Mouse (Mus musculus): ENCODE data around the gene Lrp2. TPM values are rescaled to one million over a fixed set of nuclear protein-coding genes. Genes with fewer than 3 reads are reported as not detected.

Gene Lrp2
- total and polyA plus RNA-seq, 2 experiments, result 0.04 to 0.09 TPM

DNA sequence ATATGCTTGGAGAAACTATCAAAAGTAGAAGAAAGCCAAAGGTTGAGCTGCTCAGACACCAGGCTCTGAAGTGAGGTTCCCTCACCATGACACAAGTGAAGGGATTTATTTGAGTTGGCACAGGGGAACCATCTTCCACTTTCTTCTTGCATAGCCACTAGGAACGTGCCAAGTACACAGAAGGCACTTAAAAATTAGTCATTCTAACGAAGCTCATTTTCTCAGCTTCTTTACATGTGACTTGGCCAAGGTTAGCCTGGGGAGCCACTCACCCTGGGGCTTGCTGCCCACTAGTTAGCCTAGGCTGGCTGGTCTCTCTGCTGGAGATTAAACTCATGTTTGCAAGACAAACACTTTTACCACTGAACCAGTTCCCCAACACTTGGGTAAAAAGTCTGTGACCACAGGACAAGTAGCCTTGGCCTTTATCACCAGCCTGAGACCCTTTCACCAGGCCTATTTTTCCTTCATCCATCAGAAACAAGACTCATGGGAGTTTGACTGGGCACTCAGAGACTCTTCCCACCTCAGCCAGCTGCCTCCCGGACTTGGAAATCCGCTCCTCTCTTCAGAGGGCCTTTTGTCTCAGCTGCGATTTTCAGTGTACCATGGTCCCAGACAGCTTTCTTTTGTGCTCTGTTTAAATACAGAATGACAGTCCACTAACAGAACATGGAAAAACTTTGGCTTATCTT, 12.7 kb downstream of the Lrp2 start:
- H3K27ac ChIP-seq (replicated peaks; ENCODE audit: insufficient read depth, low read depth, low read length), result no peak overlapping the region
- no peaks in the 10 kb centered on the region for H3K27me3 ChIP-seq (ENCODE audit: control insufficient read depth, insufficient read depth, low read length)
- TF ChIP-seq CTCF (IDR thresholded peaks at IDR 0.05; ENCODE audit: low read depth, low read length) (no peak), POLR2A (IDR thresholded peaks at IDR 0.05; ENCODE audit: extremely low read depth, insufficient read depth, low read length) (no peak)
- 89% methylated on average over 5 of the region's 5 CpGs for WGBS
- no peaks in the 10 kb centered on the region for H3K36me3 ChIP-seq (ENCODE audit: control insufficient read depth, insufficient read depth, low read length)
- DNase-seq (ENCODE audit: extremely low read depth, low read depth, low spot score), result no peak
- H3K4me1 ChIP-seq (ENCODE audit: control insufficient read depth, insufficient read depth, low read length), result no peaks in the 10 kb centered on the region; the same call in 1 of the 2 replicates
- H3K9ac ChIP-seq (ENCODE audit: low read depth, low read length), result no peak overlapping the region
- H3K4me3 ChIP-seq (ENCODE audit: insufficient read depth, low read depth, low read length), result no peak overlapping the region
- H3K79me2 ChIP-seq (ENCODE audit: control insufficient read depth, insufficient read depth, low read length), result no peaks in the 10 kb centered on the region

DNA sequence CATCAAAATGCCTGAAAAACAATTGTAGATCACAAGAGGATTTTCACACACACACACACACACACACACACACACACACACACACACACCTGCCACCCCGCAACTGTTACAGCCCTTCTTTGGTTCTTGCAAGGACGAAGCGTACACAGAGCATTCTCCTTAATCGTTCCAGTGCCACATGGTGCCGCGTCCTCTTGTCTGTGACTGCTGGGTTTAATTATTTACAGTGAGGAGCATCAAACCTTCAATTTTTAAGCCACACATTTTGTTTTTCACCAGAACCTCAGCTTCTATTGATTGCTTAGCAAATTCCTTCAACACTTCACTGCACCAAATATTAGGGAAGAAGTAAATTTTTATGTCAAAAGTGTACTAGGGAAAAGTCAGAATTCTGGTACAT, 15.3 kb downstream of the Lrp2 start:
- H3K4me3 ChIP-seq (ENCODE audit: insufficient read depth, low read depth, low read length), result no peak overlapping the region
- TF ChIP-seq POLR2A (IDR thresholded peaks at IDR 0.05; ENCODE audit: extremely low read depth, insufficient read depth, low read length) (no peak), CTCF (IDR thresholded peaks at IDR 0.05; ENCODE audit: low read depth, low read length) (no peak)

DNA sequence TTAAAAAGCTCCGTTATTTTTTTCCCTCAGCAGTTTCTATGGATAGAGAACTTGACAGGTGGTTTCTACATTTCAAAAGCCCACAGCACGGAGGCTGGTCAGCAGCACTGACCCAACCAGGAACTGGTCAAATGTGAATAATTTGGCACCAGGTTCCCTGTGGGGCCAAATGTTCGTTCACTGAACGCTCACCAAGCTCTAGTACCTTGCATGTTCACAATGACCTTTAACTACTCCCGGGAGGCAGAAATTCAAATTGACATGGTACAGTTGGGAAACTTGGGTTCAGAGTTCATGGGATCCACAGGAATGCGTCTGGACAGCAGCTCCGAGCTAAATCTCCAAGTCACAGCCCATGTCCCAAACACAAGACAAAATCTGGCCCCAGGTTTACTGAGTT, 19.6 kb downstream of the Lrp2 start:
- H3K27me3 ChIP-seq (ENCODE audit: control insufficient read depth, insufficient read depth, low read length), result no peaks in the 10 kb centered on the region
- peak; percentile 91 for DNase-seq (ENCODE audit: extremely low read depth, low read depth, low spot score)
- H3K4me3 ChIP-seq (ENCODE audit: insufficient read depth, low read depth, low read length), result no peak overlapping the region
- no peak overlapping the region for H3K27ac ChIP-seq (replicated peaks; ENCODE audit: insufficient read depth, low read depth, low read length)
- no peak for TF ChIP-seq CTCF (IDR thresholded peaks at IDR 0.05; ENCODE audit: low read depth, low read length)
- no peak for TF ChIP-seq POLR2A (IDR thresholded peaks at IDR 0.05; ENCODE audit: extremely low read depth, insufficient read depth, low read length)
- H3K79me2 ChIP-seq (ENCODE audit: control insufficient read depth, insufficient read depth, low read length), result no peaks in the 10 kb centered on the region
- 31% methylated on average over 7 of the region's 7 CpGs for WGBS
- no peak overlapping the region for H3K9ac ChIP-seq (ENCODE audit: low read depth, low read length)
- no peaks in the 10 kb centered on the region for H3K36me3 ChIP-seq (ENCODE audit: control insufficient read depth, insufficient read depth, low read length)
- no peaks in the 10 kb centered on the region; the same call in 1 of the 2 replicates for H3K4me1 ChIP-seq (ENCODE audit: control insufficient read depth, insufficient read depth, low read length)

More for the DNA sequence above, 15.3 kb downstream of the Lrp2 start:
- Histone ChIP-seq H3K9ac (ENCODE audit: low read depth, low read length) (no peak overlapping the region), H3K27me3 (ENCODE audit: control insufficient read depth, insufficient read depth, low read length) (no peaks in the 10 kb centered on the region), H3K36me3 (ENCODE audit: control insufficient read depth, insufficient read depth, low read length) (no peaks in the 10 kb centered on the region), H3K79me2 (ENCODE audit: control insufficient read depth, insufficient read depth, low read length) (no peaks in the 10 kb centered on the region), H3K4me1 (ENCODE audit: control insufficient read depth, insufficient read depth, low read length) (no peaks in the 10 kb centered on the region; the same call in 1 of the 2 replicates), H3K27ac (replicated peaks; ENCODE audit: insufficient read depth, low read depth, low read length) (no peak overlapping the region)
- 48% methylated on average over 6 of the region's 6 CpGs for WGBS
- DNase-seq (ENCODE audit: extremely low read depth, low read depth, low spot score), result peak; percentile 3

DNA sequence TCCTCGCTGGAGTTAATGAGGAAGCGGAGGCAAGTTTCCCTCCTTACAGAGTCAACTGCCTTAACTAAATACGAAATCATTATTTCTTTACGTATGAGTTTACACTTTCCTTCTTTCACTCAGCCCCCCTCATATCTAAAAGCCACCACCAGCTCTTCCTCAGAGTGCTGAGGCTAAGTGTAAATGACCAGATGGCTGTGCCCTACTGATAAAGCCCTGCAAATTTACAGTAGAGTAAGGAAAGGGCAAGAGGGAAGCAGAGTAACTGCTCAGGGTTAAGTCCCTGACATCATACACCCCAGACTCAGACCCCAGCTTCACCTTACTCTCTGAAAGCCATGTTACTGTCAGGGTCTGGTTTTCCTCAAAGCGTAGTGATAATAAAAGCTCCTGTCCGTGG, 22.4 kb downstream of the Lrp2 start:
- WGBS, result 77% methylated on average over 6 of the region's 6 CpGs
- no peak overlapping the region for H3K9ac ChIP-seq (ENCODE audit: low read depth, low read length)
- no peak overlapping the region for H3K27ac ChIP-seq (replicated peaks; ENCODE audit: insufficient read depth, low read depth, low read length)
- DNase-seq (ENCODE audit: extremely low read depth, low read depth, low spot score), result no peak
- H3K4me3 ChIP-seq (ENCODE audit: insufficient read depth, low read depth, low read length), result no peak overlapping the region
- H3K27me3 ChIP-seq (ENCODE audit: control insufficient read depth, insufficient read depth, low read length), result no peaks in the 10 kb centered on the region
- TF ChIP-seq CTCF (IDR thresholded peaks at IDR 0.05; ENCODE audit: low read depth, low read length) (no peak), POLR2A (IDR thresholded peaks at IDR 0.05; ENCODE audit: extremely low read depth, insufficient read depth, low read length) (no peak)
- H3K79me2 ChIP-seq (ENCODE audit: control insufficient read depth, insufficient read depth, low read length), result no peaks in the 10 kb centered on the region
- H3K36me3 ChIP-seq (ENCODE audit: control insufficient read depth, insufficient read depth, low read length), result no peaks in the 10 kb centered on the region
- no peaks in the 10 kb centered on the region; the same call in 1 of the 2 replicates for H3K4me1 ChIP-seq (ENCODE audit: control insufficient read depth, insufficient read depth, low read length)

DNA sequence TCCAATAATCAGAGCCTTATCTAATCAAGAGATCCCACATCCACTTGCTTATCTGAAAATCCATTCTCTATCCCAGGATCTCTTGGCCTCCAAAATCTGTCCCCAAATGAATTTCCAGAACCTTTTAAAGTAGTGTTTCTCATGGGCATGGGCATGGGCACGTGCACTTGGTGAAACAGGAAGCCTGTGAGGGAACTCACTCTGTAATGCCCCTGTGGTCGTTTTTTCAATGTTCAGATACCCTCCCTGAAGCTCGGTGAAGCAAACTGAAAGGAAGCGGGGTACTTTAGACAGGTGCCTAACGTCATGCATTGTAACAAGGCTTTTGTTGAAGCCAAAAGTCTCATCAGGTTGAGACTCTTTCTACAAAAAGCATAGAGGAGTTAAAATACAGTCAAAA, 23.1 kb downstream of the Lrp2 start:
- WGBS, result 66% methylated on average over 5 of the region's 5 CpGs
- no peak overlapping the region for H3K4me3 ChIP-seq (ENCODE audit: insufficient read depth, low read depth, low read length)
- TF ChIP-seq POLR2A (IDR thresholded peaks at IDR 0.05; ENCODE audit: extremely low read depth, insufficient read depth, low read length), result no peak
- H3K4me1 ChIP-seq (ENCODE audit: control insufficient read depth, insufficient read depth, low read length), result no peaks in the 10 kb centered on the region
- no peaks in the 10 kb centered on the region for H3K36me3 ChIP-seq (ENCODE audit: control insufficient read depth, insufficient read depth, low read length)
- H3K27ac ChIP-seq (replicated peaks; ENCODE audit: insufficient read depth, low read depth, low read length), result no peak overlapping the region
- H3K79me2 ChIP-seq (ENCODE audit: control insufficient read depth, insufficient read depth, low read length), result no peaks in the 10 kb centered on the region
- no peak overlapping the region for H3K9ac ChIP-seq (ENCODE audit: low read depth, low read length)
- DNase-seq (ENCODE audit: extremely low read depth, low read depth, low spot score), result no peak
- H3K27me3 ChIP-seq (ENCODE audit: control insufficient read depth, insufficient read depth, low read length), result no peaks in the 10 kb centered on the region

DNA sequence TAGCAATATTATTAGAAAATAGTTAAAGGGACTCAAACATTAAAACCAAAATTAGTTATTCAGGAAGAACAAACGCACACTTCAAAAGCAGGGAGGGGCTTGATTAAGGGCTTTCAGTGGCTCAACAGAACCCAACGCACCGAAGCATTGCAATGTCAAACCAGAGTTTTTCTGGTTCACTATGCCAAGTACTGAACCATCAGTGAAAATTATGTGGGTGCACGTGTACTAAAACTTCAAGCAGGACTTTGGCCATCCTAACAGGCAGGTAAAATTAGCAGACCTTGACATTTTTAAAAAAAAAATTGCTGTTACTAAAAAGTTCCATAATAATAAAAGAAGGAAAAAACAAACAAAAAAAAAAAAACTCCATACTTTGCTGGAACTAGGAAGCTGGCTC, 25.6 kb downstream of the Lrp2 start:
- WGBS, result 82% methylated on average over 4 of the region's 4 CpGs
- H3K36me3 ChIP-seq (ENCODE audit: control insufficient read depth, insufficient read depth, low read length), result no peaks in the 10 kb centered on the region
- no peak for TF ChIP-seq POLR2A (IDR thresholded peaks at IDR 0.05; ENCODE audit: extremely low read depth, insufficient read depth, low read length)
- TF ChIP-seq CTCF (IDR thresholded peaks at IDR 0.05; ENCODE audit: low read depth, low read length), result no peak
- no peaks in the 10 kb centered on the region for H3K4me1 ChIP-seq (ENCODE audit: control insufficient read depth, insufficient read depth, low read length)
- no peak overlapping the region for H3K9ac ChIP-seq (ENCODE audit: low read depth, low read length)
- no peaks in the 10 kb centered on the region for H3K79me2 ChIP-seq (ENCODE audit: control insufficient read depth, insufficient read depth, low read length)
- no peaks in the 10 kb centered on the region for H3K27me3 ChIP-seq (ENCODE audit: control insufficient read depth, insufficient read depth, low read length)
- no peak overlapping the region for H3K27ac ChIP-seq (replicated peaks; ENCODE audit: insufficient read depth, low read depth, low read length)
- DNase-seq (ENCODE audit: extremely low read depth, low read depth, low spot score), result no peak
- no peak overlapping the region for H3K4me3 ChIP-seq (ENCODE audit: insufficient read depth, low read depth, low read length)
